Mouse (Mus musculus) midbrain, embryonic 11.5 days (tissue): Measurements from ENCODE around the gene Chst12. TPM values are rescaled to one million over a fixed set of nuclear protein-coding genes. Genes with fewer than 3 reads are reported as not detected.

Experiments used
- ATAC-seq: fragments of 200-750 bp; cut with Nextera tagmentation; 2 replicates; pipeline ENCODE4 v1.8.0; 2017; ENCODE audit warnings: moderate TSS enrichment, moderate library complexity; ENCODE audit not compliant: low FRiP score
- DNase-seq: peaks from one replicate; pipeline ENCODE4 v3.0.0; 2015; ENCODE audit warnings: low spot score; ENCODE audit errors: missing footprints
- H3K27ac ChIP-seq: fragments of 300-500 bp; sonication (generic); 2 replicates; pipeline ENCODE4 v1.5.1; 2014; ENCODE audit warnings: low read depth, low read length
- H3K27me3 ChIP-seq: fragments of 300-500 bp; sonication (generic); 2 replicates; pipeline ENCODE4 v1.6.1; 2014; ENCODE audit warnings: mild to moderate bottlenecking, low read length, moderate library complexity, mixed read lengths; ENCODE audit not compliant: control insufficient read depth, insufficient read depth
- H3K36me3 ChIP-seq: fragments of 300-500 bp; sonication (generic); 2 replicates; pipeline ENCODE4 v1.6.1; 2014; ENCODE audit warnings: mild to moderate bottlenecking, low read length, moderate library complexity, mixed read lengths; ENCODE audit not compliant: control insufficient read depth, insufficient read depth
- H3K4me1 ChIP-seq: fragments of 300-500 bp; sonication (generic); 2 replicates; pipeline ENCODE4 v1.6.1; 2014; ENCODE audit warnings: low read length; ENCODE audit not compliant: control insufficient read depth, insufficient read depth
- H3K4me2 ChIP-seq: fragments of 300-500 bp; sonication (generic); 2 replicates; pipeline ENCODE4 v1.6.1; 2014; ENCODE audit warnings: mild to moderate bottlenecking, moderate library complexity
- H3K4me3 ChIP-seq: fragments of 300-500 bp; sonication (generic); 2 replicates; pipeline ENCODE4 v1.5.1; 2014; ENCODE audit warnings: low read depth, low read length
- H3K9ac ChIP-seq: fragments of 300-500 bp; sonication (generic); 2 replicates; pipeline ENCODE4 v1.6.1; 2014; ENCODE audit warnings: low read length
- H3K9me3 ChIP-seq: fragments of 300-500 bp; sonication (generic); 2 replicates; pipeline ENCODE4 v1.6.1; 2016; ENCODE audit warnings: low read length; ENCODE audit not compliant: control insufficient read depth
- WGBS: fragments of 180-500 bp; shearing (Covaris S2); extraction: QIAGEN DNeasy Blood & Tissue Kit; methylation state at CpG from one replicate; pipeline ENCODE4 v1.1.7; 2014; 5-methylcytosine and 5-hydroxymethylcytosine counted together
- polyA plus RNA-seq: library from polyadenylated mRNA; unstranded; fragments of >200 nt; fragmentation: Nextera tagmentation; extraction: Ambion mirVana; gene quantifications from 2 replicates; pipeline ENCODE4 v1.2.1, GENCODE M21; 2014

Gene Chst12
- polyA plus RNA-seq, 1 experiment from 2014 or later = 9.1 TPM

- DNase-seq = no peak
- no peaks in the 10 kb centered on the region for H3K36me3 ChIP-seq
- H3K27me3 ChIP-seq = no peaks in the 10 kb centered on the region
- H3K9ac ChIP-seq = no peak overlapping the region
- no peak overlapping the region for H3K27ac ChIP-seq
- peaks cover 18% of the 10 kb centered on the region for H3K4me1 ChIP-seq
- no peak overlapping the region for H3K4me2 ChIP-seq
- 74% methylated on average over 4 of the region's 4 CpGs for WGBS
- H3K4me3 ChIP-seq = no peak overlapping the region
- no peaks in the 10 kb centered on the region for H3K9me3 ChIP-seq
- ATAC-seq = no peak
These were observed 60.9 kb downstream of the Chst12 start for GRCm38 (mm10) chr5:140566271-140566670.

- ATAC-seq (no peak), DNase-seq (no peak)
- Histone ChIP-seq H3K27me3 (no peaks in the 10 kb centered on the region), H3K4me2 (no peak overlapping the region), H3K27ac (no peak overlapping the region), H3K9me3 (no peaks in the 10 kb centered on the region), H3K36me3 (no peaks in the 10 kb centered on the region), H3K4me1 (peaks cover 18% of the 10 kb centered on the region), H3K9ac (no peak overlapping the region), H3K4me3 (no peak overlapping the region)
- WGBS = 60% methylated on average over 11 of the region's 11 CpGs
These were observed 62.0 kb downstream of the Chst12 start for GRCm38 (mm10) chr5:140567321-140567720.

GRCm38 (mm10) chr5:140567751-140568150 lies 62.4 kb downstream of the Chst12 start:
- H3K27ac ChIP-seq = no peak overlapping the region
- H3K4me2 ChIP-seq = no peak overlapping the region
- no peaks in the 10 kb centered on the region for H3K9me3 ChIP-seq
- DNase-seq = no peak
- H3K9ac ChIP-seq = no peak overlapping the region
- H3K4me1 ChIP-seq = peaks cover 18% of the 10 kb centered on the region
- no peaks in the 10 kb centered on the region for H3K36me3 ChIP-seq
- 89% methylated on average over 5 of the region's 5 CpGs for WGBS
- H3K4me3 ChIP-seq = no peak overlapping the region
- no peaks in the 10 kb centered on the region for H3K27me3 ChIP-seq
- no peak for ATAC-seq

- H3K9me3 ChIP-seq = no peaks in the 10 kb centered on the region
- ATAC-seq (no peak), DNase-seq (peak; percentile 96)
- no peaks in the 10 kb centered on the region for H3K36me3 ChIP-seq
- H3K4me2 ChIP-seq = no peak overlapping the region
- H3K4me1 ChIP-seq = peaks cover 18% of the 10 kb centered on the region
- H3K27ac ChIP-seq = no peak overlapping the region; the same call in 1 of the 2 replicates
- 60% methylated on average over 10 of the region's 10 CpGs for WGBS
- H3K9ac ChIP-seq = no peak overlapping the region
- H3K4me3 ChIP-seq = no peak overlapping the region
- H3K27me3 ChIP-seq = no peaks in the 10 kb centered on the region
These were observed 63.1 kb downstream of the Chst12 start for GRCm38 (mm10) chr5:140568321-140568970.

GRCm38 (mm10) chr5:140569032-140569595 lies 63.8 kb downstream of the Chst12 start:
- no peaks in the 10 kb centered on the region for H3K36me3 ChIP-seq
- no peak overlapping the region for H3K4me3 ChIP-seq
- ATAC-seq = no peak
- no peak overlapping the region for H3K4me2 ChIP-seq
- WGBS = 90% methylated on average over 16 of the region's 16 CpGs
- no peaks in the 10 kb centered on the region for H3K27me3 ChIP-seq
- H3K27ac ChIP-seq = no peak overlapping the region
- DNase-seq = no peak
- H3K4me1 ChIP-seq = peaks cover 18% of the 10 kb centered on the region
- no peak overlapping the region for H3K9ac ChIP-seq
- H3K9me3 ChIP-seq = no peaks in the 10 kb centered on the region

- Histone ChIP-seq H3K4me2 (no peak overlapping the region), H3K36me3 (no peaks in the 10 kb centered on the region), H3K9ac (no peak overlapping the region), H3K9me3 (no peaks in the 10 kb centered on the region), H3K4me3 (no peak overlapping the region), H3K4me1 (peaks cover 10% of the 10 kb centered on the region), H3K27ac (no peak overlapping the region), H3K27me3 (no peaks in the 10 kb centered on the region)
- 88% methylated on average over 13 of the region's 13 CpGs for WGBS
- ATAC-seq (no peak), DNase-seq (no peak)
These were observed 65.0 kb downstream of the Chst12 start for GRCm38 (mm10) chr5:140570223-140570870.

- peaks cover 3% of the 10 kb centered on the region; the same call in 1 of the 2 replicates for H3K4me1 ChIP-seq
- H3K9ac ChIP-seq = no peak overlapping the region
- no peaks in the 10 kb centered on the region for H3K9me3 ChIP-seq
- H3K4me2 ChIP-seq = no peak overlapping the region
- DNase-seq (no peak), ATAC-seq (no peak)
- 80% methylated on average over 4 of the region's 4 CpGs for WGBS
- no peaks in the 10 kb centered on the region for H3K27me3 ChIP-seq
- H3K36me3 ChIP-seq = no peaks in the 10 kb centered on the region
- H3K27ac ChIP-seq = no peak overlapping the region
- no peak overlapping the region for H3K4me3 ChIP-seq
These were observed 65.9 kb downstream of the Chst12 start for GRCm38 (mm10) chr5:140571201-140571600.

GRCm38 (mm10) chr5:140571673-140572072 lies 66.3 kb downstream of the Chst12 start:
- WGBS = 74% methylated on average over 10 of the region's 10 CpGs
- no peak overlapping the region for H3K9ac ChIP-seq
- no peaks in the 10 kb centered on the region for H3K36me3 ChIP-seq
- no peaks in the 10 kb centered on the region for H3K27me3 ChIP-seq
- no peak overlapping the region for H3K27ac ChIP-seq
- no peak overlapping the region for H3K4me3 ChIP-seq
- ATAC-seq (no peak), DNase-seq (peak; percentile 81)
- H3K9me3 ChIP-seq = no peaks in the 10 kb centered on the region
- H3K4me1 ChIP-seq = peaks cover 3% of the 10 kb centered on the region; the same call in 1 of the 2 replicates
- no peak overlapping the region for H3K4me2 ChIP-seq

GRCm38 (mm10) chr5:140572611-140573010 lies 67.3 kb downstream of the Chst12 start:
- ATAC-seq (no peak), DNase-seq (no peak)
- 88% methylated on average over 6 of the region's 6 CpGs for WGBS
- H3K36me3 ChIP-seq = no peaks in the 10 kb centered on the region
- no peaks in the 10 kb centered on the region for H3K4me1 ChIP-seq
- no peaks in the 10 kb centered on the region for H3K9me3 ChIP-seq
- no peak overlapping the region for H3K9ac ChIP-seq
- H3K27ac ChIP-seq = no peak overlapping the region
- H3K27me3 ChIP-seq = no peaks in the 10 kb centered on the region
- H3K4me2 ChIP-seq = no peak overlapping the region
- H3K4me3 ChIP-seq = no peak overlapping the region
